9 mouse cellular contexts compared by ENCODE assay signal in the genomic region with DNA sequence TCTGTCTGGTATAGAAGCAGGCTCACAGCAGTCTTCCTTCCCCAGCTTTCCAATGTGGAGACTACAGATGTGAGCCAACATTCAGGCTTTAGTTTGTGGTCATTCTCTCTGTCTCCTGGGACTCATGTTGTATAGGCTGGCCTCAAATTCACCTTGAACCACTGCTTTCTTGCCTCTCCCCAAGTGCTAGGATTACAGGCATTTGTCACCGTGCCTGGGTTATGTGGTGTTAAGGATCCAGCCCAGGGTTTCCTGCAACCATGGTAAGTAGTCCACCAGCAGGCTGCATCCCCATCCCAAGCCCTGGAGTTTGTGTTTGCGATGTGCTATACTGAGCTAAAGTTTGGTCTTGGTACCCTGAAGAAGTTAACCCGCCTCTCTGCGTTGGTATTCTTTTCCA. TPM values are rescaled to one million over a fixed set of nuclear protein-coding genes. Genes with fewer than 3 reads are reported as not detected.
DNase-seq lines count a peak whose midpoint lies in the region; ATAC-seq and TF ChIP-seq lines count a peak whose summit lies in the region.
"Had no signal": no experiment of that assay in that cellular context is flagged by ENCODE, and none has a peak within 500 bp of the region (broad histone marks: within the 10 kb centered on the region; RNA-seq: fewer than 3 reads in every experiment).

No protein-coding gene starts in this region.

- intact Hi-C loops in gastrocnemius, adult 2 months (cut with DNase I): no loop called here
- intact Hi-C loops in gastrocnemius, postnatal 36 days (cut with DNase I): loop anchor here (5.0 kb wide), 1 partner anchor 34 kb away; a partner anchor contains a TSS

- ATAC-seq in forebrain, embryonic 15.5 days (replicated peaks): peak; percentile 27; the same call in 1 of the 2 replicates
- 0 out of 2 replicates have a peak, but pooled peaks have one; percentile 17 for ATAC-seq in limb, embryonic 15.5 days (ENCODE audit: insufficient number of reproducible peaks, low FRiP score, low TSS enrichment, low read depth)
- ATAC-seq in granulocyte monocyte progenitor cell, adult 5-6 weeks (replicated peaks; ENCODE audit: poor library complexity, severe bottlenecking): no peak

- peak overlapping the region; percentile 82 for H3K27ac ChIP-seq in gastrocnemius, adult 2 months
- peak overlapping the region; percentile 81 for H3K27ac ChIP-seq in forebrain, embryonic 15.5 days (replicated peaks)
- peak overlapping the region; percentile 94 for H3K27ac ChIP-seq in limb, embryonic 15.5 days
- H3K27ac ChIP-seq: liver, embryonic 14.5 days had no signal

- peak overlapping the region; percentile 45 for H3K4me2 ChIP-seq in forebrain, embryonic 15.5 days (replicated peaks)
- H3K4me2 ChIP-seq in limb, embryonic 15.5 days: peak overlapping the region; percentile 55

- no peak for TF ChIP-seq CTCF in gastrocnemius, adult 2 months (IDR thresholded peaks at IDR 0.05)
- no peak for TF ChIP-seq CTCF in E14TG2a.4 (conservative IDR thresholded peaks at IDR 0.05; ENCODE audit: low read length)

- WGBS in forebrain, embryonic 15.5 days: 39% methylated on average over 4 of the region's 4 CpGs
- 20% methylated on average over 4 of the region's 4 CpGs for WGBS in limb, embryonic 15.5 days

- peak overlapping the region; percentile 25 for H3K9ac ChIP-seq in forebrain, embryonic 15.5 days (replicated peaks)
- no peak overlapping the region for H3K9ac ChIP-seq in limb, embryonic 15.5 days
- H3K9ac ChIP-seq: liver, embryonic 14.5 days had no signal

- no peaks in the 10 kb centered on the region for H3K9me3 ChIP-seq in E14TG2a.4 (ENCODE audit: low read length)
- no peaks in the 10 kb centered on the region for H3K9me3 ChIP-seq in forebrain, embryonic 15.5 days
- H3K9me3 ChIP-seq in limb, embryonic 15.5 days: no peaks in the 10 kb centered on the region

- H3K4me3 ChIP-seq in gastrocnemius, adult 2 months: peak overlapping the region; percentile 61
- H3K4me3 ChIP-seq in E14TG2a.4 (replicated peaks; ENCODE audit: low read length): peak overlapping the region; percentile 26; the same call in 1 of the 2 replicates
- H3K4me3 ChIP-seq in forebrain, embryonic 15.5 days: peak overlapping the region; percentile 27
- peak overlapping the region; percentile 39 for H3K4me3 ChIP-seq in limb, embryonic 15.5 days

- peaks cover 3% of the 10 kb centered on the region; the same call in 1 of the 2 replicates for H3K36me3 ChIP-seq in E14TG2a.4 (ENCODE audit: insufficient read depth, low read length)
- H3K36me3 ChIP-seq in forebrain, embryonic 15.5 days: no peaks in the 10 kb centered on the region; the same call in 1 of the 2 replicates
- H3K36me3 ChIP-seq in limb, embryonic 15.5 days: no peaks in the 10 kb centered on the region; the same call in 1 of the 2 replicates

- peaks cover 28% of the 10 kb centered on the region for H3K4me1 ChIP-seq in E14TG2a.4 (replicated peaks; ENCODE audit: low read depth, low read length)
- peaks cover 19% of the 10 kb centered on the region for H3K4me1 ChIP-seq in forebrain, embryonic 15.5 days
- H3K4me1 ChIP-seq in limb, embryonic 15.5 days: peaks cover 30% of the 10 kb centered on the region

- no peaks in the 10 kb centered on the region for H3K27me3 ChIP-seq in E14TG2a.4 (ENCODE audit: insufficient read depth, low read length)
- H3K27me3 ChIP-seq in forebrain, embryonic 15.5 days: no peaks in the 10 kb centered on the region
- no peaks in the 10 kb centered on the region for H3K27me3 ChIP-seq in limb, embryonic 15.5 days

- peak; percentile 50 for DNase-seq in gastrocnemius, adult 2 months
- DNase-seq in gastrocnemius, postnatal 36 days: no peak
- no peak for DNase-seq in spleen, postnatal 10 days (ENCODE audit: low spot score in 2 of 2)
- DNase-seq in left cerebral cortex, adult 9 months (ENCODE audit: low spot score in 2 of 2): no peak

RNA-seq across cellular contexts. Expression of a gene that starts 35.2 kb away (rescaled TPM):
- total RNA-seq in gastrocnemius, adult 2 months (2021): 1 to 10 TPM; 6.5 to 7.7 TPM
- total RNA-seq in gastrocnemius, postnatal 36 days (2021): 1 to 10 TPM; 5.7 to 6.6 TPM
- 19.8 and 20.7 TPM in 2 replicates for polyA plus RNA-seq in forebrain, embryonic 15.5 days (2015; fragmentation: Nextera tagmentation; extraction: Ambion mirVana)
- polyA plus RNA-seq in limb, embryonic 15.5 days (2015; fragmentation: Nextera tagmentation; extraction: Ambion mirVana): 21.3 and 22.4 TPM in 2 replicates
- not detected in 2 replicates for total RNA-seq in granulocyte monocyte progenitor cell, adult 5-6 weeks (2014; fragmentation: Nextera tagmentation)
- 0.13 TPM in 1 of 2 replicates, not detected in the other for total RNA-seq in granulocyte monocyte progenitor cell, adult 5-6 weeks (2017)

Comparison
In these comparisons a context has a peak if more than half of its experiments do, and no peak if none do; other contexts are left out.
1. RNA of a gene that starts 35.2 kb away (total RNA-seq): 6.5 to 7.7 TPM in gastrocnemius, adult 2 months and 5.7 to 6.6 TPM in gastrocnemius, postnatal 36 days; 0.13 TPM in granulocyte monocyte progenitor cell, adult 5-6 weeks; every median in the first group is over 4 times any median in the second.
2. Peak in every context shown above with its lines, with median percentiles within 50 percentile points of each other: H3K27ac ChIP-seq and H3K4me3 ChIP-seq.